Mouse (Mus musculus) inflammation-experienced regulatory T-cells (primary cell): ENCODE data around the gene Gm20897. TPM values are rescaled to one million over a fixed set of nuclear protein-coding genes. Genes with fewer than 3 reads are reported as not detected.

Experiments used
- polyA plus RNA-seq, 2 experiments: library from polyadenylated mRNA; unstranded; fragments of 100-300 nt; shearing (Covaris generic); gene quantifications; one replicate each; pipeline ENCODE4 v1.2.1; 2017

Gene Gm20897
- polyA plus RNA-seq: not detected

DNA sequence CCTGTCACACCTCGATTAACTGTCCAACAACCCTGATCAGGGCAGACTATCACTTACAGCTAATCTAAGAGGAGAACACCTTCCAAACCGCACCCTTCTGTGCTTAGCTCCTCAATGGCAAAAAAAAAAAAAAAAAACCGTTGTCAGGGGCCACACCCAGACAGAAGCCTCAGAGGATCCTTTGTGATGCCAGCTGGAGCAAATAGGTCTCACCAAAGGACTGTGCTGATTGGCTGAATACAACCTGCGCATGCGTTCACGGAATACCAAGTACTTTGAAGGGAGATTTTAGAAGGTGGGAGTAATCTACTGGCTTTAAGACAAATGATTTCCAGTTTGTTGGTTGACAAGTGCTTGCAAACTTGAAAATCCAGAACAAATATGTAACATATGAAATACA, at the start of gene Gm20897:
Gene Gm20897 (minus strand): TSS at position 101 of the 400 bp plus-strand sequence.

Other genes with a start within 250 kb of the Gm20897 start
- not detected for gene Gm21732, start 73.5 kb upstream of the Gm20897 start, polyA plus RNA-seq